Mouse (Mus musculus) intestine, embryonic 15.5 days (tissue): ENCODE measurements around the gene Dync1h1. TPM values are rescaled to one million over a fixed set of nuclear protein-coding genes. Genes with fewer than 3 reads are reported as not detected.

Experiments used
- ATAC-seq: fragments of 200-750 bp; cut with Nextera tagmentation; 2 replicates; pipeline ENCODE4 v1.8.0; 2017; ENCODE audit warnings: moderate TSS enrichment, moderate library complexity
- H3K27ac ChIP-seq: fragments of 300-500 bp; sonication (generic); 2 replicates; pipeline ENCODE4 v1.5.1; 2015; ENCODE audit warnings: mild to moderate bottlenecking, inconsistent platforms
- H3K27me3 ChIP-seq: fragments of 300-500 bp; sonication (generic); replicated peaks from 2 replicates; pipeline ENCODE4 v1.6.1; 2015; ENCODE audit warnings: inconsistent platforms
- H3K36me3 ChIP-seq: fragments of 300-500 bp; sonication (generic); 2 replicates; pipeline ENCODE4 v1.6.1; 2015; ENCODE audit warnings: inconsistent platforms
- H3K4me1 ChIP-seq: fragments of 300-500 bp; sonication (generic); replicated peaks from 2 replicates; pipeline ENCODE4 v1.6.1; 2015; ENCODE audit warnings: inconsistent platforms
- H3K4me2 ChIP-seq: fragments of 300-500 bp; sonication (generic); replicated peaks from 2 replicates; pipeline ENCODE4 v1.6.1; 2015; ENCODE audit warnings: mild to moderate bottlenecking, inconsistent platforms
- H3K4me3 ChIP-seq: fragments of 300-500 bp; sonication (generic); replicated peaks from 2 replicates; pipeline ENCODE4 v1.5.1; 2015; ENCODE audit warnings: inconsistent platforms
- H3K9ac ChIP-seq: fragments of 300-500 bp; sonication (generic); 2 replicates; pipeline ENCODE4 v1.6.1; 2015; ENCODE audit warnings: inconsistent platforms
- H3K9me3 ChIP-seq: fragments of 300-500 bp; sonication (generic); 2 replicates; pipeline ENCODE4 v1.6.1; 2016; ENCODE audit warnings: inconsistent platforms
- WGBS: fragments of 180-500 bp; shearing (Covaris S2); methylation state at CpG from one replicate; pipeline ENCODE4 v1.1.7; 2015; 5-methylcytosine and 5-hydroxymethylcytosine counted together
- polyA plus RNA-seq: library from polyadenylated mRNA; unstranded; fragments of >200 nt; fragmentation: Nextera tagmentation; extraction: Ambion mirVana; gene quantifications from 2 replicates; pipeline ENCODE4 v1.2.1, GENCODE M21; 2015

Dync1h1 gene
- polyA plus RNA-seq, 1 experiment from 2014 or later: 35.7 TPM

- no peak for ATAC-seq
- H3K36me3 ChIP-seq: peaks cover 16% of the 10 kb centered on the region
- 90% methylated on average over 2 of the region's 2 CpGs for WGBS
These were observed 9.5 kb downstream of the Dync1h1 start for GRCm38 (mm10) chr12:110610713-110611112.

DNA sequence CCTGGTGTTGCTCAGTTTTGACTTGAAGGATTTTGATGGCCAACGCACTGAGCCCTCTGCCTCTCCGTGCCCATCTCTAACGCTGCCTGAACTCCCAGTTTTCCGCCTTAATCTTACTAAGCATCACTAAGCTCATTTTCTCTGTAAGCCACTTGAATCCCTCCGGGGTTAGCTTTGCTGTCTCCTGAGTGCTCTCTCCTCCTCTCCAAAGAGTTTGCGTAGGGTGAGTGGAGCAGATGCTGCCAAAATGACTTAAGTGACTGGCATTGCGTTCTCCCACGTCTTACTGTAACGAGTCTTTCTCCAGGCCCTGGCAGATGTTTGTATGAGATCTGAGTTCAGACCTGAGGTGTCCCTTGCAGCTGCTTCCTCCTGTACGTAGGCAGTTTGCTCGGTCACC is 28.8 kb downstream of the Dync1h1 start:
- H3K27me3 ChIP-seq: no peaks in the 10 kb centered on the region
- H3K4me2 ChIP-seq: no peak overlapping the region
- no peak for ATAC-seq
- no peak overlapping the region for H3K9ac ChIP-seq
- no peaks in the 10 kb centered on the region for H3K9me3 ChIP-seq
- no peak overlapping the region for H3K27ac ChIP-seq
- peaks cover 84% of the 10 kb centered on the region for H3K36me3 ChIP-seq
- no peak overlapping the region for H3K4me3 ChIP-seq
- H3K4me1 ChIP-seq: no peaks in the 10 kb centered on the region
- 94% methylated on average over 11 of the region's 11 CpGs for WGBS

More at GRCm38 (mm10) chr12:110610713-110611112, 9.5 kb downstream of the Dync1h1 start:
- no peak overlapping the region for H3K9ac ChIP-seq
- no peaks in the 10 kb centered on the region for H3K27me3 ChIP-seq
- no peak overlapping the region for H3K4me3 ChIP-seq
- H3K9me3 ChIP-seq: no peaks in the 10 kb centered on the region
- H3K4me1 ChIP-seq: peaks cover 11% of the 10 kb centered on the region; the same call in 1 of the 2 replicates
- no peak overlapping the region for H3K4me2 ChIP-seq
- H3K27ac ChIP-seq: no peak overlapping the region

DNA sequence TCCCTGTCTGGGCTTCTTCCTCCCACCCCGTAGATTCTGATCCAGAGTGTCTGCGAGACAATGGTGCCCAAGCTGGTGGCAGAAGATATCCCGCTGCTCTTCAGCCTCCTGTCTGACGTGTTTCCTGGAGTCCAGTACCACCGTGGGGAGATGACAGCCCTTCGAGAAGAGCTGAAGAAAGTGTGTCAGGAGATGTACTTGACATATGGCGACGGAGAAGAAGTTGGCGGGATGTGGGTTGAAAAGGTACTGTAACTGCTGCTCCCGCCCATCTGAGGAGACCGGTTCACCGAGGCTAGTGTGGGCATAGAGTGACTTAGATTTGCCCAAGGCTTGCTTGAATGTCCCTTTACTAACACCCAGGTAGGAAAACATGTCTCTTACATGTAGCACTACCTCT is 35.0 kb downstream of the Dync1h1 start:
- Histone ChIP-seq H3K4me1 (no peaks in the 10 kb centered on the region), H3K4me3 (no peak overlapping the region), H3K27ac (no peak overlapping the region), H3K4me2 (no peak overlapping the region), H3K9ac (no peak overlapping the region), H3K9me3 (no peaks in the 10 kb centered on the region), H3K36me3 (peaks cover 89% of the 10 kb centered on the region), H3K27me3 (no peaks in the 10 kb centered on the region)
- ATAC-seq: no peak
- 95% methylated on average over 12 of the region's 12 CpGs for WGBS

GRCm38 (mm10) chr12:110637507-110638114 is 36.4 kb downstream of the Dync1h1 start:
- Histone ChIP-seq H3K9ac (no peak overlapping the region), H3K27me3 (no peaks in the 10 kb centered on the region), H3K4me3 (no peak overlapping the region), H3K36me3 (peaks cover 89% of the 10 kb centered on the region), H3K27ac (no peak overlapping the region), H3K9me3 (no peaks in the 10 kb centered on the region), H3K4me1 (no peaks in the 10 kb centered on the region), H3K4me2 (no peak overlapping the region)
- ATAC-seq: peak; percentile 86
- 78% methylated on average over 13 of the region's 13 CpGs for WGBS

- peaks cover 78% of the 10 kb centered on the region for H3K36me3 ChIP-seq
These were observed 49.0 kb downstream of the Dync1h1 start for GRCm38 (mm10) chr12:110650241-110650641.

GRCm38 (mm10) chr12:110651464-110651863 is 50.2 kb downstream of the Dync1h1 start:
- Histone ChIP-seq H3K4me1 (no peaks in the 10 kb centered on the region), H3K4me2 (no peak overlapping the region), H3K9ac (no peak overlapping the region), H3K4me3 (no peak overlapping the region), H3K36me3 (peaks cover 87% of the 10 kb centered on the region), H3K9me3 (no peaks in the 10 kb centered on the region), H3K27me3 (no peaks in the 10 kb centered on the region), H3K27ac (no peak overlapping the region)
- ATAC-seq: no peak
- 97% methylated on average over 17 of the region's 17 CpGs for WGBS

More at GRCm38 (mm10) chr12:110650241-110650641, 49.0 kb downstream of the Dync1h1 start:
- Histone ChIP-seq H3K9me3 (no peaks in the 10 kb centered on the region), H3K4me1 (no peaks in the 10 kb centered on the region), H3K9ac (no peak overlapping the region), H3K4me2 (no peak overlapping the region), H3K27ac (no peak overlapping the region), H3K4me3 (no peak overlapping the region), H3K27me3 (no peaks in the 10 kb centered on the region)
- ATAC-seq: no peak
- WGBS: 69% methylated on average over 8 of the region's 8 CpGs

DNA sequence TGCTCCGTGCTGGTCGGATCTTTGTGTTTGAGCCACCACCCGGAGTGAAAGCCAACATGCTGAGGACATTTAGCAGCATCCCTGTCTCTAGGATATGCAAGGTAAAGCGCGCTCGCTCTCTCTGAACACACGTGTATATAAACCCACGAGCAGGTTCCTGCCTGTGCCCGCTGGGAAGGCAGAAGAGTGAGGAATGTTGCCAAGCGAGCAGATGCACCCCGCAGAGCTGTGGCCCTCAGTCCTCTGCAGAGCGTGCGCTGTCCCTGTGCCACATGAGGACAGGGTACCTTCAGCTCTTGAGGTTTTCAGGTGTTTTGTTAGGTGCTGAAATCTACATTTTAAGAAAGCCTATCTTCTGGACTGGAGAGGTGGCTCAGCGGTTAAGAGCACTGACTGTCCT is 60.5 kb downstream of the Dync1h1 start:
- no peaks in the 10 kb centered on the region for H3K4me1 ChIP-seq
- WGBS: 93% methylated on average over 14 of the region's 14 CpGs
- H3K27me3 ChIP-seq: no peaks in the 10 kb centered on the region
- H3K4me3 ChIP-seq: no peak overlapping the region
- H3K9me3 ChIP-seq: no peaks in the 10 kb centered on the region
- no peak overlapping the region for H3K9ac ChIP-seq
- no peak overlapping the region for H3K4me2 ChIP-seq
- peaks cover 87% of the 10 kb centered on the region for H3K36me3 ChIP-seq
- no peak overlapping the region for H3K27ac ChIP-seq
- no peak for ATAC-seq

GRCm38 (mm10) chr12:110667466-110668077 is 66.3 kb downstream of the Dync1h1 start:
- H3K9ac ChIP-seq: no peak overlapping the region
- H3K9me3 ChIP-seq: no peaks in the 10 kb centered on the region
- no peak for ATAC-seq
- 86% methylated on average over 13 of the region's 13 CpGs for WGBS
- H3K27me3 ChIP-seq: no peaks in the 10 kb centered on the region
- no peaks in the 10 kb centered on the region for H3K4me1 ChIP-seq
- no peak overlapping the region for H3K4me3 ChIP-seq
- H3K27ac ChIP-seq: no peak overlapping the region
- peaks cover 58% of the 10 kb centered on the region for H3K36me3 ChIP-seq
- no peak overlapping the region for H3K4me2 ChIP-seq

- H3K4me2 ChIP-seq: no peak overlapping the region
- H3K9me3 ChIP-seq: no peaks in the 10 kb centered on the region
- WGBS: 55% methylated on average over 5 of the region's 5 CpGs
- no peak overlapping the region for H3K4me3 ChIP-seq
- ATAC-seq: no peak
- no peaks in the 10 kb centered on the region for H3K4me1 ChIP-seq
- no peak overlapping the region for H3K27ac ChIP-seq
- H3K27me3 ChIP-seq: no peaks in the 10 kb centered on the region
- H3K9ac ChIP-seq: no peak overlapping the region
- 0 out of 2 replicates have a peak, but pooled peaks cover 5% of the 10 kb centered on the region for H3K36me3 ChIP-seq
These were observed 73.0 kb downstream of the Dync1h1 start for GRCm38 (mm10) chr12:110674243-110674642.

DNA sequence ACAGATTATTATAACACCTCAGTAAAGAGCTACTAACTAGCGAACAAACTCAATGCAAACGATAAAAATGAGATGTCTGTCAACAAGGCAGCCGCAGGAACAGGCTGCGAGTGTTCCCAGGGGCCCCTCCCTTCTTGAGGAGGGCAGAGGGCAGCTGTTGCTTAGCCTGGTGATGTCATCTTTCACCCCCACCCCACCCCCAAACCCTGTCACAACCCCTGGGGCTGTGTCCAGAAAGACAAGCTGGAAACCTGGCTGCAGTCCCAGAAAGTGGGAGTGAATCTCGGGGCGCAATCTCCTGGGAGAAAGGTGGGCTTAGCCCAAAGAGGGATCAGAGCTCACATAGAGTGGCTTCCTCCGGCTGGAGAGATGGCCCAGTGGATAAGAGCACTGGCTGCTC is 79.9 kb downstream of the Dync1h1 start:
- Histone ChIP-seq H3K27ac (no peak overlapping the region), H3K9ac (no peak overlapping the region), H3K4me3 (no peak overlapping the region), H3K4me1 (no peaks in the 10 kb centered on the region; the same call in 1 of the 2 replicates), H3K9me3 (no peaks in the 10 kb centered on the region), H3K36me3 (no peaks in the 10 kb centered on the region), H3K4me2 (no peak overlapping the region), H3K27me3 (no peaks in the 10 kb centered on the region)
- ATAC-seq: peak; percentile 68
- 30% methylated on average over 7 of the region's 7 CpGs for WGBS

DNA sequence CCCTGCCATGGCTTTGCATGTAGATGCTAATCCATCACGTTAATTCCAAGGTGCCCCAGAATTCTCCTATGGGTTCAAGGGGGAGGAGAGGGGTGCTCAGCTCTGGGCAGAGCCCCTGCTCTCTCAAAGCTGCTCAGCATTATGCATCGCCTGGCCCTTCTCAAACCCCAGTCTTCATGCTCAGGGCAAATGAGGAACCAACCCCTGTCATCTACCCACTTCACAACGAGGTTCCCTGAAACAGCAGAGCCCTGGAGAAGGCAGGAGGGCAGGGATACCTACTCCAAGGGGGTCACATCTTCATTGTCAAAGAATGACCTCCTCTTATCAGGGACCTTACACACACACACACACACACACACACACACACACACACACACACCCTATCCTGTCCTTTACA is 80.6 kb downstream of the Dync1h1 start:
- ATAC-seq: no peak
- WGBS: 66% methylated on average over 3 of the region's 3 CpGs
- no peaks in the 10 kb centered on the region for H3K27me3 ChIP-seq

GRCm38 (mm10) chr12:110682561-110683299 is 81.5 kb downstream of the Dync1h1 start, which contains the start of gene 1700001K19Rik:
Gene 1700001K19Rik (minus strand): TSS chr12:110682619.
- Histone ChIP-seq H3K27me3 (no peaks in the 10 kb centered on the region), H3K4me1 (no peaks in the 10 kb centered on the region; the same call in 1 of the 2 replicates), H3K4me3 (no peak within 1 kb of the TSS), H3K9me3 (no peaks in the 10 kb centered on the region), H3K9ac (no peak within 1 kb of the TSS), H3K4me2 (no peak within 1 kb of the TSS), H3K27ac (no peak within 1 kb of the TSS), H3K36me3 (no peaks in the 10 kb centered on the region)
- 74% methylated on average over 9 of the region's 9 CpGs for WGBS
- ATAC-seq: no peak

More for the DNA sequence above, 80.6 kb downstream of the Dync1h1 start:
- no peaks in the 10 kb centered on the region for H3K9me3 ChIP-seq
- H3K4me1 ChIP-seq: no peaks in the 10 kb centered on the region; the same call in 1 of the 2 replicates
- H3K4me2 ChIP-seq: no peak overlapping the region
- H3K4me3 ChIP-seq: no peak overlapping the region
- no peak overlapping the region for H3K27ac ChIP-seq
- no peaks in the 10 kb centered on the region for H3K36me3 ChIP-seq
- no peak overlapping the region for H3K9ac ChIP-seq
